Mouse (Mus musculus): ENCODE measurements around the gene Trim58.

GRCm38 (mm10) chr11:58641638-58642358 lies 1.5 kb downstream of the Trim58 start:
- TF ChIP-seq POLR2A (IDR thresholded peaks at IDR 0.05; ENCODE audit: borderline replicate concordance, low read depth, low read length), result no peak
- no peak for TF ChIP-seq CTCF (IDR thresholded peaks at IDR 0.05; ENCODE audit: low read depth, low read length)

All from bone marrow macrophage, adult 2 months (primary cell).